Mouse (Mus musculus) intestine, postnatal 0 days (tissue): ENCODE measurements around the gene Pigq. TPM values are rescaled to one million over a fixed set of nuclear protein-coding genes. Genes with fewer than 3 reads are reported as not detected.

ENCODE experiments used
- ATAC-seq: fragments of 200-750 bp; cut with Nextera tagmentation; 2 replicates; pipeline ENCODE4 v1.8.0; 2017; ENCODE audit warnings: mild to moderate bottlenecking, moderate TSS enrichment, moderate library complexity
- H3K27ac ChIP-seq: fragments of 300-500 bp; sonication (generic); 2 replicates; pipeline ENCODE4 v1.5.1; 2014; ENCODE audit warnings: mild to moderate bottlenecking, low read depth, low read length, moderate library complexity
- H3K27me3 ChIP-seq: fragments of 300-500 bp; sonication (generic); replicated peaks from 2 replicates; pipeline ENCODE4 v1.6.1; 2014; ENCODE audit warnings: low read length, mixed read lengths; ENCODE audit not compliant: control insufficient read depth, insufficient read depth
- H3K36me3 ChIP-seq: fragments of 300-500 bp; sonication (generic); 2 replicates; pipeline ENCODE4 v1.6.1; 2014; ENCODE audit warnings: mild to moderate bottlenecking, moderate library complexity; ENCODE audit not compliant: control insufficient read depth, insufficient read depth
- H3K4me1 ChIP-seq: fragments of 300-500 bp; sonication (generic); replicated peaks from 2 replicates; pipeline ENCODE4 v1.6.1; 2014; ENCODE audit warnings: antibody characterized with exemption, low read length, mixed read lengths; ENCODE audit not compliant: control insufficient read depth, insufficient read depth
- H3K4me2 ChIP-seq: fragments of 300-500 bp; sonication (generic); replicated peaks from 2 replicates; pipeline ENCODE4 v1.6.1; 2014; ENCODE audit warnings: low read depth, mild to moderate bottlenecking, moderate library complexity
- H3K4me3 ChIP-seq: fragments of 300-500 bp; sonication (generic); 2 replicates; pipeline ENCODE4 v1.5.1; 2014; ENCODE audit warnings: low read depth, low read length
- H3K9ac ChIP-seq: fragments of 300-500 bp; sonication (generic); 2 replicates; pipeline ENCODE4 v1.6.1; 2014; ENCODE audit warnings: mild to moderate bottlenecking, low read depth, low read length
- H3K9me3 ChIP-seq: fragments of 300-500 bp; sonication (generic); 2 replicates; pipeline ENCODE4 v1.6.1; 2016; ENCODE audit warnings: mixed run types; ENCODE audit not compliant: control insufficient read depth
- CTCF ChIP-seq: sonication (generic); IDR thresholded peaks from 2 replicates; pipeline ENCODE4 v1.5.1; 2016; ENCODE audit warnings: low read depth, mild to moderate bottlenecking, control low read depth, antibody characterized with exemption, moderate library complexity
- WGBS: fragments of 180-500 bp; shearing (Covaris S2); extraction: QIAGEN DNeasy Blood & Tissue Kit; methylation state at CpG from one replicate; pipeline ENCODE4 v1.1.7; 2014; 5-methylcytosine and 5-hydroxymethylcytosine counted together
- polyA plus RNA-seq: library from polyadenylated mRNA; unstranded; fragments of >200 nt; fragmentation: Nextera tagmentation; extraction: Ambion mirVana; gene quantifications from 2 replicates; pipeline ENCODE4 v1.2.1, GENCODE M21; 2015

The Pigq gene
- polyA plus RNA-seq, 1 experiment from 2014 or later: 34.9 TPM

- no peak overlapping the region for H3K4me3 ChIP-seq
- ATAC-seq: no peak
- H3K36me3 ChIP-seq: no peaks in the 10 kb centered on the region
- H3K4me2 ChIP-seq: no peak overlapping the region
- no peak for TF ChIP-seq CTCF
- no peaks in the 10 kb centered on the region for H3K9me3 ChIP-seq
- H3K9ac ChIP-seq: no peak overlapping the region
- H3K27ac ChIP-seq: no peak overlapping the region
- H3K4me1 ChIP-seq: peaks cover 23% of the 10 kb centered on the region
- no peaks in the 10 kb centered on the region for H3K27me3 ChIP-seq
- WGBS: 67% methylated on average over 4 of the region's 4 CpGs
Observed at GRCm38 (mm10) chr17:25914295-25914694, 30.4 kb downstream of the Pigq start.

GRCm38 (mm10) chr17:25913877-25914275 is 30.9 kb downstream of the Pigq start:
- peaks cover 23% of the 10 kb centered on the region for H3K4me1 ChIP-seq
- H3K27me3 ChIP-seq: no peaks in the 10 kb centered on the region
- no peak overlapping the region for H3K9ac ChIP-seq
- no peak for TF ChIP-seq CTCF
- H3K36me3 ChIP-seq: no peaks in the 10 kb centered on the region
- H3K27ac ChIP-seq: peak overlapping the region; percentile 50
- ATAC-seq: no peak
- no peak overlapping the region for H3K4me3 ChIP-seq
- H3K4me2 ChIP-seq: peak overlapping the region; percentile 32; the same call in 1 of the 2 replicates
- WGBS: 56% methylated on average over 1 of the region's 1 CpGs
- no peaks in the 10 kb centered on the region for H3K9me3 ChIP-seq

DNA sequence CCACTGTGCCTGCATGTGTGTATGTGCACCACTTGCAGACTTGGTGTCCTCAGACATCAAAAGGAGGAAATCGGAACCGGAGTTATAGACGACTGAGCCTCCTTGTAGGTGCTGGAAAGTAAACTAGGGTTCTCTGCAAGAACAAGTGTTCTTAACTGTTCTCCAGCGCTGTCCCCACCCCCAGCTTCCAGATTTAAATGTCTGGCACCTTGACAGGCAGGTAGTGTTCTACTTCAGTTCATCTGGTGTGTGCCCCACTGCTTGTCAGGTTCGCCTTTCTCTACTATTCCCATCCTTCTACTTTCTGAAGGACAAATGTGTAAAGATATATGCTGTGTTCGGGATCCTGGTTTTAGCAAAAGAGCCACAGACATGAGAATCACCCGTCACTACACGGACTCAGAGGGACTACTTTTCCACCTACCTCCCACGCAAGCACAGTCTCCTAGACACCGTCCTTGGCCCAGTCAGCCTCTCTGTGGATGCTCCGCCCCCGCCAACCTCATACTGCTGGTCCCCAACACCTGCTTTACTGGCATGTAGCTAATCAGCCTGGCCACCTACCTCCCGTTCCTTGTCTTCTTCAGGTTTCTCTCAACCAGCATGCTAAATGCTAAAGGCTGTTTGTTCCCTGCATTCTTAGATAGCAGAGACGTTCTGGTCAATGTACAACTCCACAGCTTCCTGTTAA is 31.4 kb downstream of the Pigq start:
- Histone ChIP-seq H3K4me1 (peaks cover 19% of the 10 kb centered on the region), H3K27me3 (no peaks in the 10 kb centered on the region), H3K4me2 (peak overlapping the region; percentile 32), H3K9ac (no peak overlapping the region), H3K4me3 (no peak overlapping the region), H3K9me3 (no peaks in the 10 kb centered on the region), H3K36me3 (no peaks in the 10 kb centered on the region), H3K27ac (peak overlapping the region; percentile 50)
- TF ChIP-seq CTCF: no peak
- WGBS: 69% methylated on average over 14 of the region's 14 CpGs
- no peak for ATAC-seq

GRCm38 (mm10) chr17:25911816-25912215 is 32.9 kb downstream of the Pigq start:
- H3K4me1 ChIP-seq: peaks cover 10% of the 10 kb centered on the region
- H3K36me3 ChIP-seq: no peaks in the 10 kb centered on the region
- no peaks in the 10 kb centered on the region for H3K27me3 ChIP-seq
- WGBS: 64% methylated on average over 4 of the region's 4 CpGs
- no peak for TF ChIP-seq CTCF
- H3K4me2 ChIP-seq: no peak overlapping the region
- no peaks in the 10 kb centered on the region for H3K9me3 ChIP-seq
- no peak overlapping the region for H3K9ac ChIP-seq
- ATAC-seq: peak; percentile 34
- H3K4me3 ChIP-seq: no peak overlapping the region
- H3K27ac ChIP-seq: peak overlapping the region; percentile 62; the same call in 1 of the 2 replicates

GRCm38 (mm10) chr17:25907640-25908039 is 37.1 kb downstream of the Pigq start:
- TF ChIP-seq CTCF: no peak
- 89% methylated on average over 2 of the region's 2 CpGs for WGBS
- no peak for ATAC-seq
- peaks cover 6% of the 10 kb centered on the region for H3K4me1 ChIP-seq
- no peak overlapping the region for H3K9ac ChIP-seq
- H3K4me3 ChIP-seq: no peak overlapping the region
- no peak overlapping the region for H3K27ac ChIP-seq
- no peak overlapping the region for H3K4me2 ChIP-seq
- H3K9me3 ChIP-seq: no peaks in the 10 kb centered on the region
- no peaks in the 10 kb centered on the region for H3K27me3 ChIP-seq
- no peaks in the 10 kb centered on the region for H3K36me3 ChIP-seq

GRCm38 (mm10) chr17:25903061-25903460 is 41.7 kb downstream of the Pigq start:
- peaks cover 5% of the 10 kb centered on the region; the same call in 1 of the 2 replicates for H3K36me3 ChIP-seq
- H3K27ac ChIP-seq: no peak overlapping the region
- no peaks in the 10 kb centered on the region for H3K4me1 ChIP-seq
- H3K9ac ChIP-seq: no peak overlapping the region
- ATAC-seq: no peak
- 88% methylated on average over 3 of the region's 3 CpGs for WGBS
- no peak overlapping the region for H3K4me2 ChIP-seq
- H3K9me3 ChIP-seq: no peaks in the 10 kb centered on the region
- TF ChIP-seq CTCF: no peak
- no peaks in the 10 kb centered on the region for H3K27me3 ChIP-seq
- H3K4me3 ChIP-seq: no peak overlapping the region
